Mouse (Mus musculus) intestine, postnatal 0 days (tissue): ENCODE data around the gene Oas2. TPM values are rescaled to one million over a fixed set of nuclear protein-coding genes. Genes with fewer than 3 reads are reported as not detected.
"Not testable (repeated sequence)": the region's sequence is repeated elsewhere in the genome, so short reads cannot be mapped to it uniquely, and the experiment has no call there.

Experiments used
- ATAC-seq: fragments of 200-750 bp; cut with Nextera tagmentation; 2 replicates; pipeline ENCODE4 v1.8.0; 2017; ENCODE audit warnings: mild to moderate bottlenecking, moderate TSS enrichment, moderate library complexity
- H3K27ac ChIP-seq: fragments of 300-500 bp; sonication (generic); 2 replicates; pipeline ENCODE4 v1.5.1; 2014; ENCODE audit warnings: mild to moderate bottlenecking, low read depth, low read length, moderate library complexity
- H3K27me3 ChIP-seq: fragments of 300-500 bp; sonication (generic); replicated peaks from 2 replicates; pipeline ENCODE4 v1.6.1; 2014; ENCODE audit warnings: low read length, mixed read lengths; ENCODE audit not compliant: control insufficient read depth, insufficient read depth
- H3K36me3 ChIP-seq: fragments of 300-500 bp; sonication (generic); 2 replicates; pipeline ENCODE4 v1.6.1; 2014; ENCODE audit warnings: mild to moderate bottlenecking, moderate library complexity; ENCODE audit not compliant: control insufficient read depth, insufficient read depth
- H3K4me1 ChIP-seq: fragments of 300-500 bp; sonication (generic); replicated peaks from 2 replicates; pipeline ENCODE4 v1.6.1; 2014; ENCODE audit warnings: antibody characterized with exemption, low read length, mixed read lengths; ENCODE audit not compliant: control insufficient read depth, insufficient read depth
- H3K4me2 ChIP-seq: fragments of 300-500 bp; sonication (generic); replicated peaks from 2 replicates; pipeline ENCODE4 v1.6.1; 2014; ENCODE audit warnings: low read depth, mild to moderate bottlenecking, moderate library complexity
- H3K4me3 ChIP-seq: fragments of 300-500 bp; sonication (generic); 2 replicates; pipeline ENCODE4 v1.5.1; 2014; ENCODE audit warnings: low read depth, low read length
- H3K9ac ChIP-seq: fragments of 300-500 bp; sonication (generic); 2 replicates; pipeline ENCODE4 v1.6.1; 2014; ENCODE audit warnings: mild to moderate bottlenecking, low read depth, low read length
- H3K9me3 ChIP-seq: fragments of 300-500 bp; sonication (generic); 2 replicates; pipeline ENCODE4 v1.6.1; 2016; ENCODE audit warnings: mixed run types; ENCODE audit not compliant: control insufficient read depth
- CTCF ChIP-seq: sonication (generic); IDR thresholded peaks from 2 replicates; pipeline ENCODE4 v1.5.1; 2016; ENCODE audit warnings: low read depth, mild to moderate bottlenecking, control low read depth, antibody characterized with exemption, moderate library complexity
- whole genome bisulfite sequencing: fragments of 180-500 bp; shearing (Covaris S2); extraction: QIAGEN DNeasy Blood & Tissue Kit; methylation state at CpG from one replicate; pipeline ENCODE4 v1.1.7; 2014; 5-methylcytosine and 5-hydroxymethylcytosine counted together
- polyA plus RNA-seq: library from polyadenylated mRNA; unstranded; fragments of >200 nt; fragmentation: Nextera tagmentation; extraction: Ambion mirVana; gene quantifications from 2 replicates; pipeline ENCODE4 v1.2.1, GENCODE M21; 2015

Gene Oas2
- 0.23 and 0.41 TPM in 2 replicates for polyA plus RNA-seq

DNA sequence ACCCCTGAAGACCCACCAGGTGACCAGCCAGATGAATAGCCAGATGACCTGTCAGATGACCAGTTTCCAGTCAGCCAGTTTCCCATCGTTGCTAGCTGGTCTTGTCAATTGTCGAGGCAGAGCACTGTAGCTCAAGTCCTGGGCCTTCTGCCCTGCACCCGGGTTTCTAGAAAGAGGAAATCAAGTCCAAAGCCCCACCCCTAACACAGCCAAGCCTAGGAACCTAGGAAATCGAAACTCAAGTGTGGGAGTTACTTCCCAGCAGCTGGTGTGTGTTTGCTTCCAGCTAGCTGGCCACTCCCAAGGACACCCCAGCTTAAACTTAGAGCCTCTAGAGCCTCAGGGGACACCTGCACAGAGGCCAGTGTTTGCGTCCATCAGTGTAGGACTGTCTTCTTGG, at the start of gene Oas2:
Oas2 (minus strand) TSS at position 166 of the 400 bp plus-strand sequence.
- TF ChIP-seq CTCF: no peak
- no peaks in the 10 kb centered on the region for H3K36me3 ChIP-seq
- WGBS: 41% methylated on average over 5 of the region's 5 CpGs
- H3K4me3 ChIP-seq: no peak within 1 kb of the TSS
- no peak within 1 kb of the TSS for H3K27ac ChIP-seq
- H3K27me3 ChIP-seq: no peaks in the 10 kb centered on the region
- no peak; the same call in 1 of the 2 replicates for ATAC-seq
- H3K9ac ChIP-seq: no peak within 1 kb of the TSS
- H3K9me3 ChIP-seq: no peaks in the 10 kb centered on the region
- no peaks in the 10 kb centered on the region for H3K4me1 ChIP-seq
- H3K4me2 ChIP-seq: no peak within 1 kb of the TSS

DNA sequence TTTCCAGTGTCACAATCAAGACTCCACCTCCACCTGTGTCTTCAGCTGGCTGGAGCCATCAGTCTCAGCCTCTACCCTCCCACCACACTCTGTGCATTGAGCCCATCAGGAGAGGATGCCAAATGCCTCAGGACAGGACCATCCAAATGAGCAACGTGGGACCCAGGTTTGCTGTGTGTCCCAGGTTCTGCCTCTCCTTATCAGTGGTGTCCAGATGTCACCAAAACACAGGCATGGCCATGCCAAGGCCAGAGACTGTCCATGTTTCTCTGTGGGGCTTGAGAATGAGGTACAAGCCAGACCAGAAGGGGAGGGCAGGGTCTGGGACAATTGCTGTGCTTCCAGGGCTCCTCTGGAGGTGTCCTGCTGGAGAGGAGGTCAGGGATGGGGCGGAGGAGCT, 49.3 kb upstream of the Oas2 start:
- not testable (repeated sequence) for H3K36me3 ChIP-seq, H3K4me2 ChIP-seq, H3K27me3 ChIP-seq, ATAC-seq, H3K4me3 ChIP-seq, H3K9ac ChIP-seq, H3K27ac ChIP-seq, H3K9me3 ChIP-seq, H3K4me1 ChIP-seq
- whole genome bisulfite sequencing: 50% methylated on average over 1 of the region's 2 CpGs

DNA sequence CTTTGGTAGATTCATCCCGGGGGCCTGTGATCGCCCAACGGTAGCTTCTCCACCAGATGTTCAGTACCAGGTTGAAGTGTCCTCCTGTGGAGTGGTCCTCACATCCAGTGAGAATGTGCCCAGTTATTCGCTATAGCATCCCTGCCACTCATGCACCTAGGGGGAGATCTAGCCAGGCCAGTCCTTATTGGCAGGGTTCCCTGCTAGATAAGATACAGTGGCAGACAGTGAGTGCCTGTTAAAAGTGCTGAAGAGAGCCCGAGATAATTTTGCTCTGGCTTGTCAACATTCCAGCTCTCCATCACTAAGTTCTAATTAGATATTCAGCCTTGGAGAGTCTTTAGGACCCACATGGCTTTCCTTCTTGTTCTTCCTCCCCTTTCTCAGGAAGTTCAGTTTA, 48.5 kb upstream of the Oas2 start:
- H3K4me1 ChIP-seq, H3K4me2 ChIP-seq, H3K4me3 ChIP-seq, H3K27me3 ChIP-seq, H3K27ac ChIP-seq, H3K9ac ChIP-seq, ATAC-seq, H3K36me3 ChIP-seq, H3K9me3 ChIP-seq: not testable (repeated sequence)
- 74% methylated on average over 5 of the region's 5 CpGs for WGBS

DNA sequence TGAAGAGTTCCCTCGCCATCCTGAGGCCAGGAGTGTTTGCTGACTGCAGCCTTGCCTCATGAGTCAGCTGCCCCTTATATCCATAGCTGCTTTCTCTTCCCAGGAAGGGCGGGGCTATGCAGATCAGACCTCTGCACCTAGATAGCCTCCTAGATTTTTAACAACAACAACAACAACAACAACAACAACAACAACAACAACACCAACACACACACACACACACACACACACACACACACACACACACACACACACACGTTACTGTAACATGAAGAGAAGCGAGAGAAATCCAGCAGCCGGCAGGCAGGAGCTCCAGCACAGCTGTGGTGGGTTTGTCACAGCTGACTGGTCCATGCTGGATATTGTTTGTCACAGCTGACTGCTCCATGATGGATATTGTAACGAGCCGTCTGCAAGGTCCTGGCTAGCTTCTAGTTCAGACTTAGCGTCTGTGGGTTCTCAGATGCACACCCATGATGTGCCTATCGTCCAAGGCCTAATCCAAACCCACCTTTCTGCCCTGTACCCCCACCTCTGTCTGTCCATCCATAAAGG, 45.9 kb upstream of the Oas2 start, which contains the start of gene Oas1e:
Oas1e (minus strand) TSS at position 51 of the 555 bp plus-strand sequence.
- not testable (repeated sequence) for ATAC-seq, H3K27me3 ChIP-seq, H3K36me3 ChIP-seq

DNA sequence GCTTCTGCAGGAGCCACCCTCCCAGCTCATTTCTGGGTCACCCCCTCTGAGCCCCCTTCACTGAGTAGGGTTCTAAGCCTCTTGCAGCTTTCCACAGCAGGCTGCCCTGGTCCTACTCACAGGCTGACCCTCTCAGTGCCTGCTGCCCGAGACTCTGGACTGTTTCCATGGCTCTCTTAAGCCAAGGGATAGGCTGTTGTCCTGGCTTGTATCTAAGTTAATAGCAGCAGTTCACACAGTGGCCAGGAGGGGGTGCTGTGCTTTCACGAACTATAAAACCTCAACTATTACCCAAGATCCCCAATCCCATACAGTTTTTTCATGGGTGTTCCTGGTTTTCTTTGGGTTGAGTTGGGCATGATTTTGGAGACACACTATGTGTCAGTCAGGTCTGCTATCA, 43.4 kb upstream of the Oas2 start:
- H3K4me1 ChIP-seq: no peaks in the 10 kb centered on the region
- no peaks in the 10 kb centered on the region for H3K27me3 ChIP-seq
- H3K4me3 ChIP-seq: no peak overlapping the region
- no peak overlapping the region for H3K27ac ChIP-seq
- WGBS: 10% methylated on average over 2 of the region's 2 CpGs
- no peaks in the 10 kb centered on the region for H3K9me3 ChIP-seq
- peak; percentile 80 for TF ChIP-seq CTCF
- H3K9ac ChIP-seq: no peak overlapping the region
- no peak for ATAC-seq
- H3K36me3 ChIP-seq: no peaks in the 10 kb centered on the region
- no peak overlapping the region for H3K4me2 ChIP-seq

More for the DNA sequence above, 45.9 kb upstream of the Oas2 start, which contains the start of gene Oas1e:
- WGBS: 66% methylated on average over 9 of the region's 9 CpGs
- H3K4me1 ChIP-seq, H3K4me2 ChIP-seq, H3K27ac ChIP-seq, H3K9ac ChIP-seq, H3K4me3 ChIP-seq, H3K9me3 ChIP-seq: not testable (repeated sequence)

DNA sequence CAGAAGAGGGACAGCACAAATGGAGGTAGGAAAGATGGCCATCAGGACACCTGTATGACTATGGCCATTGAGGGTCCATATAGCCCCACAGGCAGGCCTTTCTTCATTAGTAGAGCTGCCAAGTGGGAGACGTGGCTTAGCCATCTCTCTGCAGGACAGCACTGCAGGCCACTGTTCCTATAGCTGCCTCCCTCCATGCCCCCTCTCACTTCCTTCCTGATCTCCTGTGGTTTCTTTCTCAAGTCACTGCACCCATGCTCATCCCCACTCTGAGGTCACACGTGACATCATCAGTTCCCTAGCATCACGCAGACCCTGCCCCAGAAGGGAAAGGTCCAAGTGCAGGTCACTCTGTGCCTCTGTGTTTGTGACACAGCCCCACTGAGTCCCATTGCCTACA, 37.4 kb upstream of the Oas2 start:
- 65% methylated on average over 3 of the region's 3 CpGs for WGBS
- no peaks in the 10 kb centered on the region for H3K36me3 ChIP-seq
- H3K27ac ChIP-seq: no peak overlapping the region
- no peaks in the 10 kb centered on the region for H3K9me3 ChIP-seq
- no peak overlapping the region for H3K4me3 ChIP-seq
- H3K4me1 ChIP-seq: no peaks in the 10 kb centered on the region
- H3K27me3 ChIP-seq: no peaks in the 10 kb centered on the region; the same call in 1 of the 2 replicates
- TF ChIP-seq CTCF: no peak
- no peak overlapping the region for H3K9ac ChIP-seq
- no peak for ATAC-seq
- H3K4me2 ChIP-seq: no peak overlapping the region

DNA sequence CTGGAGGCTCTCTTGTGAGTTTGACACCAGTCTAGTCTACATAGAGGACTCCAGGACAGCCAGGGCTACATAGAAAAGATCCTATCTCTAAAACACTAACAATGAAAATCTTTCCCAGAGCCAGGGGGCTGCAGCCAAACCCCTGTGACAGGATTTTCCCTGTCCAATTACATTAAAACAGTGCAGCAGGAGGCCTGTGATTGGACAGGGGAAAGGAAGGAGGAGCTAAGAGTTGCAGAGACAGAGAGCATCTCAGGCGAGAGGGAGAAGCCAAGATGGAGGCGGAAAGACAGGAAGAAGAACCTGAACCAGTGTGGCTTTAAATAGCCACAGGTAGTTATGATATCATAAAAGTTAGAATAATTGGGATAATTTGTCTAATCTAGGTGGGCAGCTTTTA, 32.8 kb upstream of the Oas2 start:
- Histone ChIP-seq H3K4me3 (no peak overlapping the region), H3K27ac (no peak overlapping the region), H3K9me3 (no peaks in the 10 kb centered on the region), H3K27me3 (no peaks in the 10 kb centered on the region; the same call in 1 of the 2 replicates), H3K36me3 (no peaks in the 10 kb centered on the region), H3K9ac (no peak overlapping the region), H3K4me2 (no peak overlapping the region), H3K4me1 (no peaks in the 10 kb centered on the region)
- TF ChIP-seq CTCF: no peak
- 56% methylated on average over 2 of the region's 2 CpGs for WGBS
- ATAC-seq: no peak
